Mouse (Mus musculus) liver, embryonic 13.5 days (tissue): ENCODE measurements around the gene Wdr5. TPM values are rescaled to one million over a fixed set of nuclear protein-coding genes. Genes with fewer than 3 reads are reported as not detected.

Source experiments
- ATAC-seq: fragments of 200-750 bp; cut with Nextera tagmentation; 2 replicates; pipeline ENCODE4 v1.8.0; 2017; ENCODE audit warnings: low read depth, mild to moderate bottlenecking, moderate number of reproducible peaks, moderate library complexity
- DNase-seq: peaks from one replicate; pipeline ENCODE4 v3.0.0; 2022
- H3K27ac ChIP-seq: fragments of 300-500 bp; sonication (generic); 2 replicates; pipeline ENCODE4 v1.5.1; 2015; ENCODE audit warnings: moderate library complexity, mild to moderate bottlenecking, inconsistent platforms
- H3K27me3 ChIP-seq: fragments of 300-500 bp; sonication (generic); 2 replicates; pipeline ENCODE4 v1.6.1; 2015; ENCODE audit warnings: mild to moderate bottlenecking, inconsistent platforms
- H3K36me3 ChIP-seq: fragments of 300-500 bp; sonication (generic); 2 replicates; pipeline ENCODE4 v1.6.1; 2015; ENCODE audit warnings: mild to moderate bottlenecking, inconsistent platforms
- H3K4me1 ChIP-seq: fragments of 300-500 bp; sonication (generic); replicated peaks from 2 replicates; pipeline ENCODE4 v1.6.1; 2015; ENCODE audit warnings: inconsistent platforms
- H3K4me2 ChIP-seq: fragments of 300-500 bp; sonication (generic); 2 replicates; pipeline ENCODE4 v1.6.1; 2015; ENCODE audit warnings: inconsistent platforms, mild to moderate bottlenecking, moderate library complexity
- H3K4me3 ChIP-seq: fragments of 300-500 bp; sonication (generic); replicated peaks from 2 replicates; pipeline ENCODE4 v1.5.1; 2015; ENCODE audit warnings: mild to moderate bottlenecking, inconsistent platforms
- H3K9ac ChIP-seq: fragments of 300-500 bp; sonication (generic); 2 replicates; pipeline ENCODE4 v1.6.1; 2015; ENCODE audit warnings: mild to moderate bottlenecking, inconsistent platforms
- H3K9me3 ChIP-seq: fragments of 300-500 bp; sonication (generic); replicated peaks from 2 replicates; pipeline ENCODE4 v1.6.1; 2016; ENCODE audit warnings: inconsistent platforms
- WGBS: fragments of 180-500 bp; shearing (Covaris S2); methylation state at CpG from one replicate; pipeline ENCODE4 v1.1.7; 2015; ENCODE audit not compliant: insufficient replicate concordance; 5-methylcytosine and 5-hydroxymethylcytosine counted together
- polyA plus RNA-seq: library from polyadenylated mRNA; unstranded; fragments of >200 nt; fragmentation: Nextera tagmentation; extraction: Ambion mirVana; gene quantifications from 2 replicates; pipeline ENCODE4 v1.2.1, GENCODE M21; 2015

Wdr5 gene
- polyA plus RNA-seq, 1 experiment from 2014 or later: 32.1 TPM

GRCm38 (mm10) chr2:27572928-27573627 lies 58.1 kb downstream of the Wdr5 start:
- no peak overlapping the region for H3K4me2 ChIP-seq
- no peaks in the 10 kb centered on the region for H3K27me3 ChIP-seq
- H3K36me3 ChIP-seq: no peaks in the 10 kb centered on the region
- H3K9me3 ChIP-seq: no peaks in the 10 kb centered on the region
- no peak overlapping the region for H3K9ac ChIP-seq
- no peak for DNase-seq
- no peak overlapping the region for H3K4me3 ChIP-seq
- no peak overlapping the region for H3K27ac ChIP-seq
- 63% methylated on average over 18 of the region's 18 CpGs for WGBS
- ATAC-seq: no peak
- peaks cover 3% of the 10 kb centered on the region for H3K4me1 ChIP-seq

- 70% methylated on average over 8 of the region's 8 CpGs for WGBS
- DNase-seq (no peak), ATAC-seq (no peak)
- H3K27ac ChIP-seq: no peak overlapping the region
- no peaks in the 10 kb centered on the region for H3K27me3 ChIP-seq
- H3K9me3 ChIP-seq: no peaks in the 10 kb centered on the region
- no peak overlapping the region for H3K4me3 ChIP-seq
- H3K4me1 ChIP-seq: peaks cover 3% of the 10 kb centered on the region
- H3K9ac ChIP-seq: no peak overlapping the region
- H3K36me3 ChIP-seq: no peaks in the 10 kb centered on the region
- no peak overlapping the region for H3K4me2 ChIP-seq
Observed at GRCm38 (mm10) chr2:27573628-27573966, 58.6 kb downstream of the Wdr5 start.

GRCm38 (mm10) chr2:27576416-27576815 lies 61.5 kb downstream of the Wdr5 start:
- DNase-seq (no peak), ATAC-seq (no peak)
- Histone ChIP-seq H3K4me2 (no peak overlapping the region), H3K36me3 (no peaks in the 10 kb centered on the region), H3K27me3 (0 out of 2 replicates have a peak, but pooled peaks cover 3% of the 10 kb centered on the region), H3K4me1 (peaks cover 3% of the 10 kb centered on the region), H3K9me3 (no peaks in the 10 kb centered on the region), H3K27ac (no peak overlapping the region), H3K9ac (no peak overlapping the region), H3K4me3 (no peak overlapping the region)
- WGBS: 61% methylated on average over 4 of the region's 4 CpGs

GRCm38 (mm10) chr2:27578552-27578951 lies 63.6 kb downstream of the Wdr5 start:
- H3K9me3 ChIP-seq: no peaks in the 10 kb centered on the region
- 0 out of 2 replicates have a peak, but pooled peaks cover 3% of the 10 kb centered on the region for H3K27me3 ChIP-seq
- no peak for DNase-seq
- H3K36me3 ChIP-seq: no peaks in the 10 kb centered on the region
- no peak overlapping the region for H3K4me2 ChIP-seq
- H3K4me1 ChIP-seq: no peaks in the 10 kb centered on the region
- 59% methylated on average over 4 of the region's 4 CpGs for WGBS
- no peak overlapping the region for H3K27ac ChIP-seq
- no peak overlapping the region for H3K9ac ChIP-seq
- ATAC-seq: no peak
- H3K4me3 ChIP-seq: no peak overlapping the region

- Histone ChIP-seq H3K27me3 (0 out of 2 replicates have a peak, but pooled peaks cover 3% of the 10 kb centered on the region), H3K27ac (no peak overlapping the region), H3K4me2 (no peak overlapping the region), H3K9ac (no peak overlapping the region), H3K4me1 (no peaks in the 10 kb centered on the region), H3K36me3 (no peaks in the 10 kb centered on the region), H3K4me3 (no peak overlapping the region), H3K9me3 (no peaks in the 10 kb centered on the region)
- DNase-seq: no peak
- no peak for ATAC-seq
- WGBS: 53% methylated on average over 11 of the region's 11 CpGs
Observed at GRCm38 (mm10) chr2:27582112-27582511, 67.2 kb downstream of the Wdr5 start.

GRCm38 (mm10) chr2:27583019-27583418 lies 68.1 kb downstream of the Wdr5 start:
- Histone ChIP-seq H3K4me1 (no peaks in the 10 kb centered on the region), H3K4me2 (no peak overlapping the region), H3K36me3 (no peaks in the 10 kb centered on the region), H3K9ac (no peak overlapping the region), H3K27ac (no peak overlapping the region), H3K27me3 (0 out of 2 replicates have a peak, but pooled peaks cover 3% of the 10 kb centered on the region), H3K9me3 (no peaks in the 10 kb centered on the region), H3K4me3 (no peak overlapping the region)
- ATAC-seq: no peak
- DNase-seq: no peak
- 65% methylated on average over 2 of the region's 2 CpGs for whole genome bisulfite sequencing

GRCm38 (mm10) chr2:27584546-27584945 lies 69.6 kb downstream of the Wdr5 start:
- Histone ChIP-seq H3K9ac (no peak overlapping the region), H3K27ac (no peak overlapping the region), H3K4me2 (no peak overlapping the region), H3K4me1 (no peaks in the 10 kb centered on the region), H3K4me3 (no peak overlapping the region), H3K9me3 (no peaks in the 10 kb centered on the region), H3K27me3 (no peaks in the 10 kb centered on the region), H3K36me3 (no peaks in the 10 kb centered on the region)
- WGBS: 86% methylated on average over 13 of the region's 13 CpGs
- DNase-seq (no peak), ATAC-seq (no peak)

Other genes with a start within 250 kb of the Wdr5 start
- 3.2 and 4.2 TPM in 2 replicates for gene Vav2, start 88.1 kb upstream of the Wdr5 start, polyA plus RNA-seq
- 0.48 and 0.60 TPM in 2 replicates for gene Brd3os, start 72.8 kb upstream of the Wdr5 start, polyA plus RNA-seq
- gene Brd3, start 7.5 kb upstream of the Wdr5 start, polyA plus RNA-seq: 25.0 and 37.2 TPM in 2 replicates
- gene Rxra, start 161.3 kb downstream of the Wdr5 start, polyA plus RNA-seq: 3.5 and 3.7 TPM in 2 replicates